Mouse (Mus musculus) stomach, embryonic 14.5 days (tissue): ENCODE measurements around the gene Ppt1. TPM values are rescaled to one million over a fixed set of nuclear protein-coding genes. Genes with fewer than 3 reads are reported as not detected.

Experiments used
- ATAC-seq: fragments of 200-750 bp; cut with Nextera tagmentation; 2 replicates; pipeline ENCODE4 v1.8.0; 2017; ENCODE audit warnings: low read depth, moderate TSS enrichment; ENCODE audit not compliant: insufficient number of reproducible peaks, insufficient read depth, low FRiP score
- H3K27ac ChIP-seq: fragments of 300-500 bp; sonication (generic); 2 replicates; pipeline ENCODE4 v1.5.1; 2014; ENCODE audit warnings: mild to moderate bottlenecking, low read length, moderate library complexity, mixed read lengths
- H3K27me3 ChIP-seq: fragments of 300-500 bp; sonication (generic); 2 replicates; pipeline ENCODE4 v1.6.1; 2014; ENCODE audit warnings: low read length, control low read depth, mixed read lengths; ENCODE audit not compliant: control insufficient read depth, insufficient read depth
- H3K36me3 ChIP-seq: fragments of 300-500 bp; sonication (generic); 2 replicates; pipeline ENCODE4 v1.6.1; 2014; ENCODE audit warnings: mild to moderate bottlenecking, control low read depth, low read length, moderate library complexity, mixed read lengths; ENCODE audit not compliant: control insufficient read depth, insufficient read depth
- H3K4me1 ChIP-seq: fragments of 300-500 bp; sonication (generic); 2 replicates; pipeline ENCODE4 v1.6.1; 2014; ENCODE audit warnings: low read length, control low read depth, mixed read lengths; ENCODE audit not compliant: control insufficient read depth, insufficient read depth
- H3K4me2 ChIP-seq: fragments of 300-500 bp; sonication (generic); replicated peaks from 2 replicates; pipeline ENCODE4 v1.6.1; 2014; ENCODE audit warnings: low read depth, low read length, control low read depth
- H3K4me3 ChIP-seq: fragments of 300-500 bp; sonication (generic); 2 replicates; pipeline ENCODE4 v1.5.1; 2014; ENCODE audit warnings: low read depth, low read length, control low read depth
- H3K9ac ChIP-seq: fragments of 300-500 bp; sonication (generic); replicated peaks from 2 replicates; pipeline ENCODE4 v1.6.1; 2014; ENCODE audit warnings: low read depth, mild to moderate bottlenecking, control low read depth, low read length, moderate library complexity, mixed read lengths
- H3K9me3 ChIP-seq: fragments of 300-500 bp; sonication (generic); 2 replicates; pipeline ENCODE4 v1.6.1; 2016; ENCODE audit warnings: low read depth, low read length, control low read depth; ENCODE audit not compliant: control insufficient read depth
- WGBS: fragments of 180-500 bp; shearing (Covaris S2); extraction: QIAGEN DNeasy Blood & Tissue Kit; methylation state at CpG from one replicate; pipeline ENCODE4 v1.1.7; 2014; 5-methylcytosine and 5-hydroxymethylcytosine counted together
- polyA plus RNA-seq: library from polyadenylated mRNA; unstranded; fragments of >200 nt; fragmentation: Nextera tagmentation; extraction: Ambion mirVana; gene quantifications from 2 replicates; pipeline ENCODE4 v1.2.1, GENCODE M21; 2014

Ppt1 gene
- polyA plus RNA-seq, 1 experiment from 2014 or later = 100 TPM

DNA sequence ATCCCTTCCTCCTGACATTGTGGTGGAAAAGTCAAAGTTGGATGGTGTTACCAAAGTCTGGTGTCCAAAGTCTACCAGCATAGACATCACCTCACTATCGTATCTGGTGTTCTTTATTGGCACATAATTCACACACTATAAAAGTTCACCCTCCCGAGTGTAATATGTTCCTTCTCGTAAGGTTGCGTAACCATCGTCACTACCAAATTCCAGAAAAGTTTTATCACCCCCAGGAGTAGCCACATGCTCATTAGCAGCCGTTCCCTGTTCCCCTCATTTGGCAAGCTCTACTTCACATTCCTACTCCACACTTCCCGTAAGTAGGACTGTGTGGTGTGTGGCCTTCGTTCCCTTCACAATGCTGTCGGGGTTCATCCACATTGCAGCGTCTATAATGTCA is 69.3 kb downstream of the Ppt1 start:
- H3K4me2 ChIP-seq = no peak overlapping the region
- no peaks in the 10 kb centered on the region for H3K4me1 ChIP-seq
- WGBS = 84% methylated on average over 10 of the region's 10 CpGs
- no peak overlapping the region for H3K4me3 ChIP-seq
- no peaks in the 10 kb centered on the region for H3K9me3 ChIP-seq
- no peaks in the 10 kb centered on the region for H3K36me3 ChIP-seq
- H3K27ac ChIP-seq = no peak overlapping the region
- no peak overlapping the region for H3K9ac ChIP-seq
- H3K27me3 ChIP-seq = no peaks in the 10 kb centered on the region
- ATAC-seq = no peak

Other genes starting within 250 kb of the Ppt1 start
- not detected in 2 replicates for gene 9530002B09Rik, start 147.0 kb upstream of the Ppt1 start, polyA plus RNA-seq
- 84.3 and 89.9 TPM in 2 replicates for gene Cap1, start 49.8 kb downstream of the Ppt1 start, polyA plus RNA-seq
- gene Mfsd2a, start 124.9 kb downstream of the Ppt1 start, polyA plus RNA-seq = 1.8 and 2.5 TPM in 2 replicates
- 26.9 and 30.4 TPM in 2 replicates for gene Mycl, start 159.4 kb downstream of the Ppt1 start, polyA plus RNA-seq
- 19.2 and 24.4 TPM in 2 replicates for gene Trit1, start 180.4 kb downstream of the Ppt1 start, polyA plus RNA-seq